Mouse (Mus musculus): ENCODE data around the gene Tex29. TPM values are rescaled to one million over a fixed set of nuclear protein-coding genes. Genes with fewer than 3 reads are reported as not detected.
"Not testable (repeated sequence)": the region's sequence is repeated elsewhere in the genome, so short reads cannot be mapped to it uniquely, and the experiment has no call there.

The Tex29 gene
- polyA plus RNA-seq, 1 experiment from 2014 or later = 0.27 TPM

DNA sequence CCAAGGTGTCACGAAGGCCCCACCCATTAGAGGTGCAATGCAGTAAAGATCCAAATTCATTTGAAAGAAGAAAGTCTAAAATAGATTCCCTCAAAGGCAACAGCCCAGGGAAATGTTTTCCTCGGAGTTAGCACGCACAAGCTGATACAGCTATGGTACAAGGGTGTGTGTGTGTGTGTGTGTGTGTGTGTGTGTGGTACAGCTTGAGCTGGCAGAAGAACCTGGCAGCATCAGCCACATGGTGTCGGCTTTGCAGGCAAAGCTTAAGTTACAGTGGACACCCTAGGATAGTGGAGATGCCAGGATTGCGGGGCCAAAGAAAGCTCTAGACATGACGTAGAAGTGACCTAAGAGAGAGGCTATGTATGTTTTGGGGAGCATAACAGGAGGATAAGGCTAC, 6.5 kb downstream of the Tex29 start:
- no peak for TF ChIP-seq CTCF (IDR thresholded peaks at IDR 0.05; ENCODE audit: low read depth)
- H3K4me3 ChIP-seq (ENCODE audit: low read depth, low read length) = no peak overlapping the region
- H3K4me1 ChIP-seq (replicated peaks; ENCODE audit: control insufficient read depth, insufficient read depth, low read length) = no peaks in the 10 kb centered on the region
- no peaks in the 10 kb centered on the region for H3K27me3 ChIP-seq (replicated peaks; ENCODE audit: control insufficient read depth, insufficient read depth, low read length)
- H3K9me3 ChIP-seq (ENCODE audit: control insufficient read depth) = no peaks in the 10 kb centered on the region
- H3K9ac ChIP-seq (ENCODE audit: low read depth, low read length) = no peak overlapping the region
- no peak for ATAC-seq
- no peaks in the 10 kb centered on the region for H3K36me3 ChIP-seq (ENCODE audit: control insufficient read depth, insufficient read depth)
- WGBS = 97% methylated on average over 6 of the region's 6 CpGs
- H3K4me2 ChIP-seq (replicated peaks; ENCODE audit: low read depth) = no peak overlapping the region
- no peak overlapping the region for H3K27ac ChIP-seq (ENCODE audit: low read depth, low read length)

DNA sequence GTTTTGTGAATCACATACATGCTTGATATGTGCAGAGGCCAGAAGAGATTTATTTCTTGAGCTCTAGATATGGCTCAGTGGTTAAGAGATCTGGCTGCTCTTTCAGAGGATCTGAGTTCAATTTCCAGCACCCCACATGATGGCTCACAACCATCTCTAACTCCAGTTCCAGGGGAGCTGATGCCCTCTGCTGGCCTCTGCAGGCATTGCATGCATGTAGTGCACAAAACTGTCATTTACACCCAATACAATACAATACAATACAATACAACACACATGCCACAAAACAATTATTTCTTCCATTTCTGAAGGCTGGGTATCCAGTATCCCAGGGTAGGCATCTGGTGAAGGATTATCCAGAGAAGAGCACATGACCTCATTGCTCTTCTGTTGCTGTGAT, 27.6 kb downstream of the Tex29 start:
- no peak overlapping the region for H3K4me2 ChIP-seq (replicated peaks; ENCODE audit: low read depth)
- no peaks in the 10 kb centered on the region for H3K36me3 ChIP-seq (ENCODE audit: control insufficient read depth, insufficient read depth)
- no peak overlapping the region for H3K9ac ChIP-seq (ENCODE audit: low read depth, low read length)
- peaks cover 3% of the 10 kb centered on the region; the same call in 1 of the 2 replicates for H3K9me3 ChIP-seq (ENCODE audit: control insufficient read depth)
- no peak for ATAC-seq
- H3K27ac ChIP-seq (ENCODE audit: low read depth, low read length) = no peak overlapping the region
- no peaks in the 10 kb centered on the region for H3K27me3 ChIP-seq (replicated peaks; ENCODE audit: control insufficient read depth, insufficient read depth, low read length)
- TF ChIP-seq CTCF (IDR thresholded peaks at IDR 0.05; ENCODE audit: low read depth) = peak; percentile 53
- no peak overlapping the region for H3K4me3 ChIP-seq (ENCODE audit: low read depth, low read length)
- H3K4me1 ChIP-seq (replicated peaks; ENCODE audit: control insufficient read depth, insufficient read depth, low read length) = no peaks in the 10 kb centered on the region

DNA sequence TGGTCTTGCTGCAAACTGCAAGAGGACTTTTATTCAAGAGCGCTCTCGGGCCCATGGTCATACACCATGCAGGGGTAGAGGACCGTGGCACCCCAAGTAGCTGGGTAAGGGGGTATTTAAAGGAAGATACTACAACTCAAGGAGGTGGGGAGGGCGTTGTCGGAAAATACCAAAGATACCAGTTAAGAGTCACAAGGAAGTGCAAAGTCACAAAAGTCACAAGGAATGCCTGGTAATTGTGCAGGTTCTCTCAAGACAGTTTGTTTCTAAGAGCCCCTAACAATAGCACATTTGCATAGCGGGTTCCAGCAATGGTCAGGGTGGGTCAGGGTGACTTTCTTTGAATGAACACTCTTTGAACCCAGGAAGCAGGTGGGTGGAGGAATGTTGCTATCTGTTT, 34.0 kb downstream of the Tex29 start:
- H3K27me3 ChIP-seq (replicated peaks; ENCODE audit: control insufficient read depth, insufficient read depth, low read length); H3K4me3 ChIP-seq (ENCODE audit: low read depth, low read length); H3K9ac ChIP-seq (ENCODE audit: low read depth, low read length); ATAC-seq; H3K9me3 ChIP-seq (ENCODE audit: control insufficient read depth); H3K4me1 ChIP-seq (replicated peaks; ENCODE audit: control insufficient read depth, insufficient read depth, low read length); H3K27ac ChIP-seq (ENCODE audit: low read depth, low read length); H3K36me3 ChIP-seq (ENCODE audit: control insufficient read depth, insufficient read depth); H3K4me2 ChIP-seq (replicated peaks; ENCODE audit: low read depth): not testable (repeated sequence)
- WGBS = 90% methylated on average over 6 of the region's 6 CpGs

DNA sequence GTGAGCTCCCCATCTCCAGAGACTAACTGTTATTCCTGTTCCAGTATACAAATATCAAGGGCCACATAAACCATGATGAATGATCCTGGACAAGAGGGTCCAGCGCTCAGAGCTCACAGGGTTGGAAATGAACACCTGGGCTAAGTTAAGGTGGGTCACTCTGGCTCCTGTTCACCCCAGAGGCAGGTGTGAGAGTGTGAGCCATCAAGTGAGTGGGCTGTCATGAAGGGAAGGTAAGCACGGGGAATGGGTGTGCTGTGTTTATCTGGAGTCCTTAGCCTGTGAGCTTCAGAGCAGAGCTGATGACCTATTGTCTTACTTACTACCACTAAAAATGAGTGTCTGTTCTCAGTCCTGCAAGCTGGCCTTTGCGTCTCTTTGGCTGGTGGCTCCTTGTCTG, 44.4 kb downstream of the Tex29 start:
- no peaks in the 10 kb centered on the region for H3K27me3 ChIP-seq (replicated peaks; ENCODE audit: control insufficient read depth, insufficient read depth, low read length)
- no peak overlapping the region for H3K4me2 ChIP-seq (replicated peaks; ENCODE audit: low read depth)
- TF ChIP-seq CTCF (IDR thresholded peaks at IDR 0.05; ENCODE audit: low read depth) = no peak
- no peaks in the 10 kb centered on the region for H3K36me3 ChIP-seq (ENCODE audit: control insufficient read depth, insufficient read depth)
- H3K4me3 ChIP-seq (ENCODE audit: low read depth, low read length) = no peak overlapping the region
- no peaks in the 10 kb centered on the region for H3K9me3 ChIP-seq (ENCODE audit: control insufficient read depth)
- WGBS = 91% methylated on average over 3 of the region's 3 CpGs
- H3K27ac ChIP-seq (ENCODE audit: low read depth, low read length) = no peak overlapping the region
- no peak overlapping the region for H3K9ac ChIP-seq (ENCODE audit: low read depth, low read length)
- no peaks in the 10 kb centered on the region for H3K4me1 ChIP-seq (replicated peaks; ENCODE audit: control insufficient read depth, insufficient read depth, low read length)
- ATAC-seq = no peak

DNA sequence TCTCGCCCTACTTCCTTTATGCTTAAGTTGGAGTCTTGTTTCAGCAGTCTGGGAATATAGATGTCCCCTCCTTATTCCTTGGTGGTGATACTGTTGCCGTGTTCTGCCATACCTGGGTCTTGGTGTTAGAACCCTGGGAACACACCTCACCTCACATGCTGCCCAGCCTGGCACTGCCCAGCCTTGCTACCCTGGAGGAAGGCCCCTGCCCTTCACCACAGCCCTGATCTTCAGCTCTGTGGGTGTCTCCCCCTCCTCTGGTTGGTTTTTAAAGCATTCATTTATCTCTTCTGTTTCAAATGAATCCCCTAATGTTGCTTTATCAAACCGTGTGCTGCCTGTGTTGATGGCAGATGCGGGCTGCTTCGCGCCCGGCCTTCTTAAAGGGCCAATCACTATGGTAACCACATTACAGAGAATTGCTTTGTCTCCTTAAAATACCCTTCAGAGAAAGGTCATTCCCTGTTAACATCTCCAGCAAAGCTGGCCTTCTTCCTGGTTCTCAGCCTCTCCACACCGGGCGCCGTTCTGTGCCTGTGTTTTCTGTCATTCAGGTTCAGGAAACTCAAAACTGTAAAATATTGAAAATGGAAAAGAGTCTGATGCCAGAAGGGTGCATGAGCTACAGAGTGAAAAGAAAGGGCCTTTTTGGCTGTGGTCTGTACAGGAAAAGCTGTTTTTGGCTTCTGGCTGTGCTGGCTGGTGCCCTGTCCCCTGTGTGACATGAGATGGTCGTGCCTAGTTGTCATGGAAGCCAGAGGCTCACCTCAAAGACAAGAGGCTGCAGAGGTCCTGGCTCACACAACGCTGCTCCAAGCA, 45.8 kb downstream of the Tex29 start:
- TF ChIP-seq CTCF (IDR thresholded peaks at IDR 0.05; ENCODE audit: low read depth) = no peak
- H3K4me1 ChIP-seq (replicated peaks; ENCODE audit: control insufficient read depth, insufficient read depth, low read length) = no peaks in the 10 kb centered on the region
- no peaks in the 10 kb centered on the region for H3K9me3 ChIP-seq (ENCODE audit: control insufficient read depth)
- H3K9ac ChIP-seq (ENCODE audit: low read depth, low read length) = no peak overlapping the region
- 73% methylated on average over 12 of the region's 12 CpGs for WGBS
- H3K4me2 ChIP-seq (replicated peaks; ENCODE audit: low read depth) = no peak overlapping the region
- H3K4me3 ChIP-seq (ENCODE audit: low read depth, low read length) = no peak overlapping the region
- H3K27ac ChIP-seq (ENCODE audit: low read depth, low read length) = no peak overlapping the region
- no peaks in the 10 kb centered on the region for H3K27me3 ChIP-seq (replicated peaks; ENCODE audit: control insufficient read depth, insufficient read depth, low read length)
- no peak for ATAC-seq
- no peaks in the 10 kb centered on the region for H3K36me3 ChIP-seq (ENCODE audit: control insufficient read depth, insufficient read depth)

DNA sequence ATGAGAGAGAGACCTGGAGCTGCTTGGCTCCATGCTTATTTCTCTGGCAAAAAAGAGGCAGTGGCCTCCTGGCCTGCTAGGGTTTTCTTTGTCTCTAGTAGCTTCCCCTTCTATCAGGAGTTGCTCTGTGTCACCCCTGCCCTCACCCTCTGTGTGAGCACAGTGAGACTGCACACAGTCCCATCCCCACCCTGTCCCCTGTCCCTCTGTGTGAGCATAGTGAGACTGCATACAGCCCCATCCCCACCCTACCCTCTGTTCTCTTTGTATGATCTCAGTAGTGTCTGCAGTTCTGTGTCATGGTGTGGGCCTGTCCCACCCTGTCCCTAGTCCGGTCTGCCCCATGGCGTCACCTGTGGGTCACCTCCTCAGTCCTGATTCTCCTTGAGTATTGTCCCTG, 46.5 kb downstream of the Tex29 start:
- no peak overlapping the region for H3K4me2 ChIP-seq (replicated peaks; ENCODE audit: low read depth)
- no peaks in the 10 kb centered on the region for H3K36me3 ChIP-seq (ENCODE audit: control insufficient read depth, insufficient read depth)
- H3K4me1 ChIP-seq (replicated peaks; ENCODE audit: control insufficient read depth, insufficient read depth, low read length) = no peaks in the 10 kb centered on the region
- no peak overlapping the region for H3K27ac ChIP-seq (ENCODE audit: low read depth, low read length)
- no peaks in the 10 kb centered on the region for H3K27me3 ChIP-seq (replicated peaks; ENCODE audit: control insufficient read depth, insufficient read depth, low read length)
- ATAC-seq = no peak
- no peak overlapping the region for H3K9ac ChIP-seq (ENCODE audit: low read depth, low read length)
- TF ChIP-seq CTCF (IDR thresholded peaks at IDR 0.05; ENCODE audit: low read depth) = no peak
- H3K4me3 ChIP-seq (ENCODE audit: low read depth, low read length) = no peak overlapping the region
- 96% methylated on average over 2 of the region's 2 CpGs for WGBS
- H3K9me3 ChIP-seq (ENCODE audit: control insufficient read depth) = no peaks in the 10 kb centered on the region
